Mouse (Mus musculus): ENCODE measurements around the gene St8sia1. TPM values are rescaled to one million over a fixed set of nuclear protein-coding genes. Genes with fewer than 3 reads are reported as not detected.

St8sia1 gene
- polyA plus RNA-seq, 1 experiment = 0.26 TPM

DNA sequence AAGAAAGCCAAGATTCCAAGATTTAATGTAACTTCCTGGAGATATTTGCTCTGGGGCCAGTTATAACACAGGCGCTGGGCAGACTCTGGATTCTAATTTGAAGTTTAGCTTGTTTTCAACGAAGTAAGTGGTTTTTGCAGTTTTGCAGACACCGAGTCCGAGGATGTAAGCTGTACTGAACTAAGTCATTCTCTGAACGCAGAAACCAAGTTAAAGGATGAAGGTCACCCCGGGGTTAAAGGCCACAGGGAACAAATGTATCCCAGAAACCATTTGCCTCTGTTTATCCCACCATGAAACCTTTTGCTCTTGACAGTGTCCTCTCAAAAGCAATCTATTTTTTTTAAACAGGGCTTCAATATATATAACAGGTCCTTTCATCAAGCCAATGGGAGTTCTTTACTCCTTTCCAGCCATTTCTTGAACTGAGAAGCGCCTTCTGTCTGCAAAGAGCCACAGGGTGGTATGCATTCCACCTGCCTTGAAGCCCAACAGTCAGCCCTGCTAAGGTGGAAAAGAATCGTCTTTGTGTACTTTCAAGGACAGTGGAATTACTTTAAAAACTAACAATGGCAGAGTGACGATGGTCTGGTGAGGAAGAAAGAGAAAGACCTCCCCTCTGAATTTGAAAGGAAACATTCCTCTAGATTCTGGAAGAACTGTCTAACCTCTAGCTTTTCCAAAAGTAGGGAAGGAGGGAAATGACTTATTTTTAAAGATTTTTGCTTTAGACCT, 2.4 kb downstream of the St8sia1 start:
- H3K4me1 ChIP-seq (ENCODE audit: control insufficient read depth, insufficient read depth, low read length) = peaks cover 4% of the 10 kb centered on the region
- WGBS = 73% methylated on average over 9 of the region's 9 CpGs
- no peak overlapping the region for H3K4me3 ChIP-seq (replicated peaks; ENCODE audit: extremely low read depth, low read depth, low read length)
- DNase-seq = no peak
- no peak for TF ChIP-seq POLR2A (IDR thresholded peaks at IDR 0.05; ENCODE audit: borderline replicate concordance, extremely low read depth, low read depth, low read length)

DNA sequence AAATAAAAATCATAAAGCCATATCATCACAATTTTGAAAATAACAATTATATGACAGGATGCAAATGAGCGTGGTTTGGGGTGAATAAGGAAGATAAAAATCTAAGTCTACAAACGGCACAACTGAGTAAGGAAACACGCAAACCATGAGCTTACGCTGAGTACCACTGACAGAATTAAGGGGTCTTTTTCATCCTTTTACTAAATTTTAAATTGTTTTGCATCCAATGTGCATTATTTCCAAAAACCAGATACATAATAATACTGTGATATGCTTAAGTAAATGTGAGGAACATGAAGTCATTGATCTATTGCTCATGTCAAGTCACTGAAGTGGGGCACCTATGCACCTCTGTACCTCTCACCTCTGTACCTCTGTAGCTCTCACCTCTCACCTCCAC, 7.7 kb downstream of the St8sia1 start:
- Histone ChIP-seq H3K4me3 (replicated peaks; ENCODE audit: extremely low read depth, low read depth, low read length) (no peak overlapping the region), H3K4me1 (ENCODE audit: control insufficient read depth, insufficient read depth, low read length) (no peaks in the 10 kb centered on the region)
- DNase-seq = no peak
- no peak for TF ChIP-seq POLR2A (IDR thresholded peaks at IDR 0.05; ENCODE audit: borderline replicate concordance, extremely low read depth, low read depth, low read length)
- TF ChIP-seq CTCF (IDR thresholded peaks at IDR 0.05; ENCODE audit: insufficient read depth, low read length) = no peak
- 74% methylated on average over 4 of the region's 4 CpGs for WGBS

DNA sequence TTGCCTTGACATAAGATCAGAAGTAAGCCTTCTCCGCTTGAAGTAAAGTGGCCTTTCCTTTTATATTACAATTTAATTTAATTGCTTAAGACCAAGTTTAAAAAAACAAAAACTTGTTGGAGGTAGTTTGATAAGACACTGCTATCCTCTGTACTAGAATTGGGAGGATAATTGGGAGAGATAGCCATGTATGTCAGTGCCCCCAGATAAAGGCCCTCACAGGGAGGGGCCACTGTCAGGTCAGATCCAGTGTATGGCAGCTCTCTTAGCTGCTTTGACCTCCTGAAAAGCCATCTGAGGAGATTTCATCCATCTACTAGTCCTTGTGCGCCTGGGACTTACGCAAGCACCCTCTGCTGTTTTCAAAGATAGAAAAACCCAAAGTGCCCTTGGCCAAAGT, 9.0 kb downstream of the St8sia1 start:
- no peak for DNase-seq
- no peak overlapping the region for H3K4me3 ChIP-seq (replicated peaks; ENCODE audit: extremely low read depth, low read depth, low read length)
- WGBS = 90% methylated on average over 3 of the region's 3 CpGs
- no peaks in the 10 kb centered on the region for H3K4me1 ChIP-seq (ENCODE audit: control insufficient read depth, insufficient read depth, low read length)
- no peak for TF ChIP-seq POLR2A (IDR thresholded peaks at IDR 0.05; ENCODE audit: borderline replicate concordance, extremely low read depth, low read depth, low read length)
- no peak for TF ChIP-seq CTCF (IDR thresholded peaks at IDR 0.05; ENCODE audit: insufficient read depth, low read length)

- TF ChIP-seq CTCF (IDR thresholded peaks at IDR 0.05; ENCODE audit: insufficient read depth, low read length) = no peak
- TF ChIP-seq POLR2A (IDR thresholded peaks at IDR 0.05; ENCODE audit: borderline replicate concordance, extremely low read depth, low read depth, low read length) = no peak
- Histone ChIP-seq H3K4me1 (ENCODE audit: control insufficient read depth, insufficient read depth, low read length) (no peaks in the 10 kb centered on the region), H3K4me3 (replicated peaks; ENCODE audit: extremely low read depth, low read depth, low read length) (no peak overlapping the region)
- DNase-seq = no peak
These were observed 11.1 kb downstream of the St8sia1 start for GRCm38 (mm10) chr6:142953189-142953588.

DNA sequence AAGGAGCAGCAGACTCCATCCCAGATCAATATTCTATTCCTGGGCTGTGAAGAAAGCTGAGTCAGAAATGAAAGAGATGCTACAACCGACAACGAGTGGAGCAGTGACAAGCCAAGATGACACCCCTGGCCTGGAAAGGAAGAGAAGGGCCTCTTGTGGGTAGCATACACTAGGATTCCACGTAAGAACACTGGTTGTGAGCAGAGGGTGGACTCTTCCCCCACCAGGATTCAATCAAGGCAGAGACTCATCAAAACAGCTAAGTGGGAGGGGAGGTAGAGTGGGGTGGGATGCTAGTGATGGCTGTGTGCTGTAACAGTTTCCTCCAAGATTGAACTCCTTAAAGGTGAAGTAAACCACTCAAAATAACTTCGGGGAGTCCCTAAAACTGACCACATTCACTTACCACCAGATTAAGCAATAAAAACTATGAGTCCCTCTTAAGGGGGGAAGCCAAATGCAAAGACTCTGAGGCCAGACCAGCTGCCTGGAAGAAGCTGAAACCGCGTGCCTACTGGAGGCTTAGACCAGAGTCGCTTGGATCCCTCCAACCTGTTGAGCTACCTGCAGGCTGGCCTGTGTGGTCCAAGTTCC, 11.8 kb downstream of the St8sia1 start:
- no peak for DNase-seq
- no peak for TF ChIP-seq POLR2A (IDR thresholded peaks at IDR 0.05; ENCODE audit: borderline replicate concordance, extremely low read depth, low read depth, low read length)
- TF ChIP-seq CTCF (IDR thresholded peaks at IDR 0.05; ENCODE audit: insufficient read depth, low read length) = no peak
- 76% methylated on average over 7 of the region's 7 CpGs for WGBS
- H3K4me3 ChIP-seq (replicated peaks; ENCODE audit: extremely low read depth, low read depth, low read length) = no peak overlapping the region
- H3K4me1 ChIP-seq (ENCODE audit: control insufficient read depth, insufficient read depth, low read length) = no peaks in the 10 kb centered on the region

- Histone ChIP-seq H3K4me1 (ENCODE audit: control insufficient read depth, insufficient read depth, low read length) (no peaks in the 10 kb centered on the region), H3K4me3 (replicated peaks; ENCODE audit: extremely low read depth, low read depth, low read length) (no peak overlapping the region)
- TF ChIP-seq CTCF (IDR thresholded peaks at IDR 0.05; ENCODE audit: insufficient read depth, low read length) = no peak
- no peak for TF ChIP-seq POLR2A (IDR thresholded peaks at IDR 0.05; ENCODE audit: borderline replicate concordance, extremely low read depth, low read depth, low read length)
- 79% methylated on average over 7 of the region's 7 CpGs for WGBS
- DNase-seq = no peak
These were observed 12.5 kb downstream of the St8sia1 start for GRCm38 (mm10) chr6:142951564-142952308.

GRCm38 (mm10) chr6:142950354-142950753, 13.9 kb downstream of the St8sia1 start:
- H3K4me3 ChIP-seq (replicated peaks; ENCODE audit: extremely low read depth, low read depth, low read length) = no peak overlapping the region
- TF ChIP-seq POLR2A (IDR thresholded peaks at IDR 0.05; ENCODE audit: borderline replicate concordance, extremely low read depth, low read depth, low read length) (no peak), CTCF (IDR thresholded peaks at IDR 0.05; ENCODE audit: insufficient read depth, low read length) (no peak)
- no peak for DNase-seq
- WGBS = 71% methylated on average over 11 of the region's 11 CpGs
- H3K4me1 ChIP-seq (ENCODE audit: control insufficient read depth, insufficient read depth, low read length) = no peaks in the 10 kb centered on the region

- DNase-seq = no peak
These were observed 15.3 kb downstream of the St8sia1 start for GRCm38 (mm10) chr6:142948955-142949357.

DNA sequence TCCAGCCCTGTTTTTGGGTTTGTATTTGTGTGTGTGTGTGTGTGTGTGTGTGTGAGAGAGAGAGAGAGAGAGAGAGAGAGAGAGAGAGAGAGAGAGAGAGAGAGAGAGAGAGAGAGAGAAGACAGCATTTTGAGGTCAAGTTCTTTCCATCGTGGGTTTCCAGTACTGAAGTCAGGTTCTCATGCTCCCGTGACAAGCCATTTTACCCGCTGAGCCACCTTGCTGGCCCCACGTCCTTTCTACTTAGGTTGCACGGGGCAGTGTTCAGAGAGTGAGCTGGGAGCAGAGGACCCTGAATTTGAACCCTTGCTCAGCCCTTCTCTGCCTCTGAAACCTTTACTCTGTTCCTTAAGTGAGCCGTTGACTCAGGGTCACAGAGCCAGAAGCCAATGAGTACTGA, 17.2 kb downstream of the St8sia1 start:
- WGBS = 68% methylated on average over 6 of the region's 6 CpGs
- H3K4me1 ChIP-seq (ENCODE audit: control insufficient read depth, insufficient read depth, low read length) = no peaks in the 10 kb centered on the region
- H3K4me3 ChIP-seq (replicated peaks; ENCODE audit: extremely low read depth, low read depth, low read length) = no peak overlapping the region
- no peak for DNase-seq
- TF ChIP-seq CTCF (IDR thresholded peaks at IDR 0.05; ENCODE audit: insufficient read depth, low read length) (no peak), POLR2A (IDR thresholded peaks at IDR 0.05; ENCODE audit: borderline replicate concordance, extremely low read depth, low read depth, low read length) (no peak)

More at GRCm38 (mm10) chr6:142948955-142949357, 15.3 kb downstream of the St8sia1 start:
- TF ChIP-seq POLR2A (IDR thresholded peaks at IDR 0.05; ENCODE audit: borderline replicate concordance, extremely low read depth, low read depth, low read length) (no peak), CTCF (IDR thresholded peaks at IDR 0.05; ENCODE audit: insufficient read depth, low read length) (no peak)
- WGBS = 71% methylated on average over 5 of the region's 5 CpGs
- no peaks in the 10 kb centered on the region for H3K4me1 ChIP-seq (ENCODE audit: control insufficient read depth, insufficient read depth, low read length)
- no peak overlapping the region for H3K4me3 ChIP-seq (replicated peaks; ENCODE audit: extremely low read depth, low read depth, low read length)

Measured in lung, adult 2 months (tissue).